Mouse (Mus musculus): ENCODE results near the gene Apod.
A peak's percentile ranks its signal among the peaks of the same experiment; 100 is the strongest.
"Not testable (repeated sequence)": the region's sequence is repeated elsewhere in the genome, so short reads cannot be mapped to it uniquely, and the experiment has no call there.

Gene Apod

GRCm38 (mm10) chr16:31314497-31315233 lies at the start of gene Apod:
TSS of gene Apod (minus strand) at chr16:31314808.
- DNase-seq (ENCODE audit: extremely low read depth, insufficient read length, low spot score) = no peak

- no peak for DNase-seq (ENCODE audit: extremely low read depth, insufficient read length, low spot score)
These were observed 49.3 kb upstream of the Apod start for GRCm38 (mm10) chr16:31363685-31364436.

GRCm38 (mm10) chr16:31359542-31359941 lies 44.9 kb upstream of the Apod start:
- DNase-seq (ENCODE audit: extremely low read depth, insufficient read length, low spot score) = no peak

- no peak for DNase-seq (ENCODE audit: extremely low read depth, insufficient read length, low spot score)
These were observed 44.4 kb upstream of the Apod start for GRCm38 (mm10) chr16:31358991-31359390.

- no peak for DNase-seq (ENCODE audit: extremely low read depth, insufficient read length, low spot score)
These were observed 44.0 kb upstream of the Apod start for GRCm38 (mm10) chr16:31358576-31358975.

GRCm38 (mm10) chr16:31355882-31356281 lies 41.3 kb upstream of the Apod start:
- no peak for DNase-seq (ENCODE audit: extremely low read depth, insufficient read length, low spot score)

GRCm38 (mm10) chr16:31354341-31355329 lies 40.0 kb upstream of the Apod start:
- peak; percentile 22 for DNase-seq (ENCODE audit: extremely low read depth, insufficient read length, low spot score)

- peak; percentile 42 for DNase-seq (ENCODE audit: extremely low read depth, insufficient read length, low spot score)
These were observed 38.4 kb upstream of the Apod start for GRCm38 (mm10) chr16:31352996-31353395.

GRCm38 (mm10) chr16:31347581-31347980 lies 33.0 kb upstream of the Apod start:
- no peak for DNase-seq (ENCODE audit: extremely low read depth, insufficient read length, low spot score)

- DNase-seq (ENCODE audit: extremely low read depth, insufficient read length, low spot score) = no peak
These were observed 28.4 kb upstream of the Apod start for GRCm38 (mm10) chr16:31342966-31343365.

- DNase-seq (ENCODE audit: extremely low read depth, insufficient read length, low spot score) = no peak
These were observed 27.9 kb upstream of the Apod start for GRCm38 (mm10) chr16:31342556-31342955.

GRCm38 (mm10) chr16:31339332-31339731 lies 24.7 kb upstream of the Apod start:
- no peak for DNase-seq (ENCODE audit: extremely low read depth, insufficient read length, low spot score)

GRCm38 (mm10) chr16:31337956-31338355 lies 23.3 kb upstream of the Apod start:
- no peak for DNase-seq (ENCODE audit: extremely low read depth, insufficient read length, low spot score)

GRCm38 (mm10) chr16:31334796-31335195 lies 20.2 kb upstream of the Apod start:
- no peak for DNase-seq (ENCODE audit: extremely low read depth, insufficient read length, low spot score)

- no peak for DNase-seq (ENCODE audit: extremely low read depth, insufficient read length, low spot score)
These were observed 18.0 kb upstream of the Apod start for GRCm38 (mm10) chr16:31332586-31332985.

GRCm38 (mm10) chr16:31330970-31331369 lies 16.4 kb upstream of the Apod start:
- not testable (repeated sequence) for DNase-seq (ENCODE audit: extremely low read depth, insufficient read length, low spot score)

GRCm38 (mm10) chr16:31329668-31330067 lies 15.1 kb upstream of the Apod start:
- no peak for DNase-seq (ENCODE audit: extremely low read depth, insufficient read length, low spot score)

- DNase-seq (ENCODE audit: extremely low read depth, insufficient read length, low spot score) = no peak
These were observed 13.3 kb upstream of the Apod start for GRCm38 (mm10) chr16:31327891-31328290.

GRCm38 (mm10) chr16:31327430-31327829 lies 12.8 kb upstream of the Apod start:
- DNase-seq (ENCODE audit: extremely low read depth, insufficient read length, low spot score) = no peak

GRCm38 (mm10) chr16:31326679-31327078 lies 12.1 kb upstream of the Apod start:
- no peak for DNase-seq (ENCODE audit: extremely low read depth, insufficient read length, low spot score)

GRCm38 (mm10) chr16:31325966-31326365 lies 11.4 kb upstream of the Apod start:
- DNase-seq (ENCODE audit: extremely low read depth, insufficient read length, low spot score) = no peak
